Mouse (Mus musculus) thymus, postnatal 25 days (tissue): ENCODE measurements around the gene Cyb561d2.
"Not testable (repeated sequence)": the region's sequence is repeated elsewhere in the genome, so short reads cannot be mapped to it uniquely, and the experiment has no call there.

Experiments
- DNase-seq: peaks from one replicate; pipeline ENCODE4 v3.0.0; 2022

Cyb561d2 gene

GRCm38 (mm10) chr9:107571534-107572326, 29.7 kb upstream of the Cyb561d2 start:
- no peak for DNase-seq

GRCm38 (mm10) chr9:107570845-107571244, 28.9 kb upstream of the Cyb561d2 start:
- DNase-seq = no peak

DNA sequence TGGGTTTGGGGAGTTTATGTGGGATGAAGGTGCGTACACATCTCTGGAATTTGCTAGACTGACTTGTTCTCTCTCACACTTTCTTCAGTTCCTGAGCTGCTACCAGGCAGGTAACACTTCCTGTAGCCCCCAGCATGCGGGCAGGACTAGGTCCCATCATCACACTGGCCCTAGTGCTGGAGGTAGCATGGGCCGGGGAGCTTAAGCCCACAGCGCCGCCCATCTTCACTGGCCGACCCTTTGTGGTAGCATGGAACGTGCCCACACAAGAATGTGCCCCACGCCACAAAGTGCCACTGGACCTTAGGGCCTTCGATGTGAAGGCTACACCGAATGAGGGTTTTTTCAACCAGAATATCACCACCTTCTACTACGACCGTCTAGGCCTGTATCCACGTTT, 28.0 kb upstream of the Cyb561d2 start:
- peak; percentile 10 for DNase-seq

DNA sequence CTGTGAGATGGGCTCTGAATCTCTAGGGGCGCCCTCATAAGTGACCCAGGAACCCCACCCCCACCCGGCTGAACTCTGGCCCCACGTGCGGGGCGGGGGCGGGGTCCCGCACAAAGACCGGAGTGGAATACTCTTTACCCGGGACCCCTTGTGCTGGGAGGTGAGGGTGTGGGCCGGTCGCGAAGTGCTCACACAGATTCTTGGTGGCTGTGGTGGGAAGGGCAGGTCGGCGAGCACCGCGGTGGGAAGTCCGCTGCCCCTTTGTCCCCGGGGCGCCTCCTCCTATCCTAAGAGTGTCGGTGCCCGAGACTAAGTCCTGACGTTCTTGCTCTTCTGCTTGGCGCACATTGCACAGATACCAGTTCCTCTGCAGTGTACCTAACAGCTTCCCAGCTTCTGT, 27.3 kb upstream of the Cyb561d2 start:
- DNase-seq = no peak

- peak; percentile 85 for DNase-seq
Measured at GRCm38 (mm10) chr9:107568331-107569261, 26.6 kb upstream of the Cyb561d2 start.

- peak; percentile 2 for DNase-seq
Measured at GRCm38 (mm10) chr9:107567702-107568319, 25.8 kb upstream of the Cyb561d2 start, which contains the start of gene Hyal2. TSS of gene Hyal2 (plus strand) at chr9:107567945.

GRCm38 (mm10) chr9:107566855-107567254, 24.9 kb upstream of the Cyb561d2 start:
- no peak for DNase-seq

DNA sequence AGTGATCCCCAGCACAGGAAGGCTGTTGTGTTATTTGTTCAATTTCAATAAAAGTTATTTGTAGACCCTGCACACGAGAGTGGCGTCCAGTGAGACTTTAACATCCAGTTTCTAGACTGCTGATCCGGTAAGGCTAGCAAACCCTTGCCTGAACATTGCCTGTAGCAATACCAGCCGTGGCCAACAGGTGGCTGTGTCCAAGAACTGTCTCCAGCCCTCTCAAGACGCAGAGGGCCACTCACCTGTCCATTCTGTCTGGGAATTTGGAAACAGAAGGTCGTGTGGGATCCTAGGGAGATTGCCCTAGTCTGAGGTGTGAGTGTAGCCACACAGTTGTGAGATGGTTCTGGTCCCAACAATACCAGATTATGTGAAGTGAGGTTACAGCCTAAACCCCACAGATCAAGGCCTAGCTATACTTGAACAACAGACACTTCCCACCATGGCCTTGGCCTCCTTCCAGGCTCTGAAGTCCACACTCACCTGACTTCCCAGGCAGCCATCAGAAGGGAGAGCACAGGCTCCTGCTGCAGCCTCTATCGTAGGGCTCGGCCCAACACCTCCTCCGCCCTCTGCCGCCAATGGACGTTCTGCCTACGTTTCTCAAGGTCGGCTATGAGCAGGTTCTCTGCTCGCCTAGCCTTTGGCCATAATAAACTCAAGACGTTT, 24.2 kb upstream of the Cyb561d2 start:
- DNase-seq = peak; percentile 79

- DNase-seq = not testable (repeated sequence)
Measured at GRCm38 (mm10) chr9:107565556-107565955, 23.6 kb upstream of the Cyb561d2 start.

- peak; percentile 93 for DNase-seq
Measured at GRCm38 (mm10) chr9:107563029-107563581, 21.1 kb upstream of the Cyb561d2 start, which contains the start of gene Tusc2. TSS of gene Tusc2 (plus strand) at chr9:107563255.

DNA sequence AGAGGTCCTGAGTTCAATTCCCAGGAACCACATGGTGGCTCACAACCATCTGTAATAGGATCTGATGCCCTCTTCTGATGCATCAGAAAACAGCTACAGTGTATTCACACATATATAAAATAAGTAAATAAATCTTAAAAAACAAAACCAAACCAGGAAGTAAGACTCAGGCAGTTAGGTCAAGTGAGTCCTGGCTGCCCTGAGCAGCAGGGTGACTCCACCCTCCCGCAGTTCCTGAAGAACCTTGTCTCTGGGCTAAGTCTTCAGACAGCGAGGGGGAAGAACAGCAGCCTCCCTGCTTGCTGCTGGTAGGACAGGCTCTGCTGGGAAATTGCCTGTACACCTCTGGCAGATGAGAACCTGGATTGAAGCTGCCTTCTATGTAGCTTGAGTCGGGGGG, 14.4 kb upstream of the Cyb561d2 start:
- no peak for DNase-seq

DNA sequence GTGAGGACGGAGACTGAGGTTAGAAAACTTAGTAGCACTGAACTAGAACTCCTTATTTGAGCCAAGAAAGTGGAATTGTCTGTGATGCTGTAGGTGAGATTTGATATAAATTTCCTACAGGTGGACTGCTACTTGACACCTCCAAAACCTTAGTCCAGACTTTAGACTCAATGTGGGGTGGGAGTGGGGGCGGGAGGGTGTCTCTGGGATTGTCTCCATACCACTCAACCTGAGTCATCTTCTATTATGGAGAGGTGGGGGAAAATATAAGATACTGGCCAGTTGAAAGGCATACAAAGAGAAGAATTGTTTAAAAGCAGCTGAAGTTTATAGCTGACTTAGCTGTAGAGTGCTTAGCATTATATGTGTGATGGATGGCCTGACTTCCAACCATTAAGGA, 13.7 kb upstream of the Cyb561d2 start:
- no peak for DNase-seq

GRCm38 (mm10) chr9:107555031-107555457, 13.1 kb upstream of the Cyb561d2 start:
- DNase-seq = no peak

- DNase-seq = peak; percentile 96
Measured at GRCm38 (mm10) chr9:107554319-107554825, 12.4 kb upstream of the Cyb561d2 start.

- no peak for DNase-seq
Measured at GRCm38 (mm10) chr9:107553541-107554318, 11.7 kb upstream of the Cyb561d2 start.

DNA sequence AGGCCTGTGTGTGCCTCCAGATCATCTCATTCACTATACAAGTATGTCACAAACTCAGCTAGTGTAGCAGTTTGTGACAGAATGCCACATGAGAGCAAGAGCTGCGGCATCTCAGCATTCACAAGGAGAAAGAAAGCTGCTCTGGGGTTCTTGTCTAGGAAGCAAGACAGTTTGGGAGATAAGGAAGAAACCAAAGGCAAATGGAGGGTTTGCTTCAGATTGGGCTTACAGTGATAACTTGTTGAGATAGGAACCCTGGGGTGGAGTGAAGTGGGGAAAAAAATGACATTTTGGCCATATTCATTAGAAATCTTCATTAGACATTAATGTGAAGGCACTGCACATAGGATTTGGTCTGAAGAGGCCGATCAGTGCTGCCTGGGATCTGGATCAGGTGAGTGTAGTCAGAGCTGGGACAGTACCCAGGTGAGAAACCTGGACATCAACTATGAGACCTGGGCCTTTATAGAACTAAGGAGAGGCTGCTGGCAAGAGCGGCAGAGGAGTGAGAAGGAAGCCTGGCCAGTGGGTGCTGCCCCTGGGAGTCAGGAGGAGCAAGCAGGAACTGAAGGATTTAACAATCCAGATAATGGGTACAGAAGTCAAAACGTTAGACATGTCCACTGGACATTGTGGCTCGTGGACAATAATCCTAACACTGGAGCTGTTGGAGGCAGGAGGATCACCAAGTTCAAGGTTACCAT, 10.8 kb upstream of the Cyb561d2 start:
- no peak for DNase-seq

- no peak for DNase-seq
Measured at GRCm38 (mm10) chr9:107551890-107552355, 9.9 kb upstream of the Cyb561d2 start.

DNA sequence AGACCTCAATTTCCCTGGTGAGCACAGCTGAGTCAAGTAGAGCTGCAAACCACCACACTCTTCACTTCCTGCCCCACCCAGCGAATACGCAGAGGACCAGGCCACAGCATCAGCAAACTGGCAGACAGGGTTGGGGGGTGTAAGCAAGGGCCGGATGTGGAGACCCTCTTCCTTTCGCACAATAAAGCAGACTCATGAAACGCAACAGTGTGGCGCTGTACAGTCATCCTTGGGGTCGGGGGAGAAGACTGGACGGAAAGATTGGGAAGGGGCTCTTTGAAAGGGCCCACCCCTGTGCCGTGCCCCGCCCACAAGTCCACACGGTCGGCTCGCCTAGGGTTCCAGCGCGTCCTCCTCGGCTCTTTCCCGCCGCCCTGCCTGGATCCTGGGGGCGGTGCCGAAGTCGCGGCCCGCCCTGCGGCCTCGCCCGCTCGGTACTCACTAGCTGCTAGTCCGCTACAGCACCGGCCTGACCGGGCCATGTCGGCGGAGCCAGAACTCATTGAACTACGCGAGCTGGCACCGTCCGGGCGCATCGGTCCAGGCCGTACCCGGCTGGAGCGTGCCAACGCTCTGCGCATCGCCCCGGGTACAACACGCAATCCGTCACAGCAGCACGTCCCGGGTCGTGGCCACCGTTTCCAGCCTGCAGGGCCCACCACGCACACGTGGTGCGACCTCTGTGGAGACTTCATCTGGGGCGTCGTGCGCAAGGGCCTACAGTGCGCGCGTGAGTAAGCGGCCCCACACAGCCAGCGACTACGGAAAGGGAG, 9.3 kb upstream of the Cyb561d2 start, which contains the start of gene Rassf1:
TSS of gene Rassf1 (plus strand) at position 439 of the 773 bp plus-strand sequence.
- DNase-seq = peak; percentile 82

- peak; percentile 21 for DNase-seq
Measured at GRCm38 (mm10) chr9:107550491-107551116, 8.6 kb upstream of the Cyb561d2 start.
